Mouse (Mus musculus) heart, adult 2 months (tissue): Measurements from ENCODE around the gene Ccnd1. TPM values are rescaled to one million over a fixed set of nuclear protein-coding genes. Genes with fewer than 3 reads are reported as not detected.

Experiments
- DNase-seq, 2 experiments: peaks; one replicate each; pipeline ENCODE4 v3.0.0; 2021
- H3K27ac ChIP-seq: fragments of 200-600 bp; 2 replicates; pipeline ENCODE4 v1.8.1; 2022
- H3K27me3 ChIP-seq: fragments of 200-500 bp; 2 replicates; pipeline ENCODE4 v1.6.1; 2012; ENCODE audit warnings: mild to moderate bottlenecking, low read length, inconsistent platforms, mixed read lengths; ENCODE audit not compliant: control insufficient read depth, insufficient read depth
- H3K36me3 ChIP-seq: fragments of 200-500 bp; 2 replicates; pipeline ENCODE4 v1.6.1; 2012; ENCODE audit warnings: low read length, inconsistent platforms; ENCODE audit not compliant: control insufficient read depth, insufficient read depth
- H3K4me1 ChIP-seq: fragments of 200-500 bp; 2 replicates; pipeline ENCODE4 v1.6.1; 2011; ENCODE audit warnings: low read length; ENCODE audit not compliant: control insufficient read depth, insufficient read depth
- H3K4me3 ChIP-seq: fragments of 200-600 bp; 2 replicates; pipeline ENCODE4 v1.8.1; 2022
- H3K79me2 ChIP-seq: fragments of 200-500 bp; replicated peaks from 2 replicates; pipeline ENCODE4 v1.6.1; 2012; ENCODE audit warnings: mild to moderate bottlenecking, inconsistent platforms, low read length, moderate library complexity, mixed read lengths; ENCODE audit not compliant: control insufficient read depth, insufficient read depth
- H3K9ac ChIP-seq: fragments of 200-500 bp; 2 replicates; pipeline ENCODE4 v1.6.1; 2012; ENCODE audit warnings: low read depth, mild to moderate bottlenecking, control low read depth, inconsistent platforms, low read length, mixed read lengths
- CTCF ChIP-seq: fragments of 200-600 bp; IDR thresholded peaks from 2 replicates; pipeline ENCODE4 v1.8.1; 2022; ENCODE audit warnings: antibody characterized with exemption, mild to moderate bottlenecking, moderate library complexity
- EP300 ChIP-seq: fragments of 200-500 bp; IDR thresholded peaks from 2 replicates; pipeline ENCODE4 v1.6.1; 2011; ENCODE audit warnings: low read depth, low read length, control low read depth; ENCODE audit not compliant: insufficient read depth
- POLR2A ChIP-seq: fragments of 200-500 bp; IDR thresholded peaks from 2 replicates; pipeline ENCODE4 v1.6.1; 2011; ENCODE audit warnings: mild to moderate bottlenecking, low read depth, low read length, control low read depth; ENCODE audit not compliant: insufficient read depth
- WGBS: fragments of 180-500 bp; shearing (Covaris S2); methylation state at CpG from one replicate; pipeline ENCODE4 v1.1.7; 2018; 5-methylcytosine and 5-hydroxymethylcytosine counted together
- intact Hi-C: fragments of 180-260 bp; cut with DNase I; formaldehyde crosslinking; loops from one replicate; pipeline ENCODE4 v1.15.1; 2025
- polyA plus RNA-seq: library from polyadenylated mRNA; depleted of rRNA; stranded (reverse); fragments of >200 nt; gene quantifications from 2 replicates; pipeline ENCODE4 v1.2.3, GENCODE M21; 2012
- total RNA-seq, 2 experiments: library from RNA; stranded (reverse); gene quantifications; 2 replicates each; pipeline ENCODE4 v1.2.3; 2021

The Ccnd1 gene
- total and polyA plus RNA-seq, 3 experiments = 28.3 to 43.6 (median 31.4) TPM

GRCm38 (mm10) chr7:144933336-144933735 is 6.4 kb downstream of the Ccnd1 start:
- H3K4me3 ChIP-seq = no peak overlapping the region
- DNase-seq = peak; percentile 25 to 56
- H3K4me1 ChIP-seq = peaks cover 1% of the 10 kb centered on the region
- intact Hi-C loops = no loop called here
- 44% methylated on average over 3 of the region's 3 CpGs for WGBS
- H3K27ac ChIP-seq = no peak overlapping the region
- no peaks in the 10 kb centered on the region for H3K27me3 ChIP-seq
- no peaks in the 10 kb centered on the region for H3K79me2 ChIP-seq
- TF ChIP-seq POLR2A = no peak
- no peak for TF ChIP-seq CTCF
- TF ChIP-seq EP300 = peak; percentile 75
- H3K36me3 ChIP-seq = no peaks in the 10 kb centered on the region
- no peak overlapping the region for H3K9ac ChIP-seq

- no peak overlapping the region for H3K27ac ChIP-seq
- WGBS = 55% methylated on average over 18 of the region's 18 CpGs
- no peaks in the 10 kb centered on the region for H3K27me3 ChIP-seq
- H3K4me3 ChIP-seq = no peak overlapping the region
- peaks cover 6% of the 10 kb centered on the region for H3K4me1 ChIP-seq
- H3K36me3 ChIP-seq = no peaks in the 10 kb centered on the region
- DNase-seq = peak; percentile 23 to 30
- intact Hi-C loops = no loop called here
- no peak overlapping the region for H3K9ac ChIP-seq
- TF ChIP-seq EP300 (no peak), POLR2A (no peak), CTCF (no peak)
- no peaks in the 10 kb centered on the region for H3K79me2 ChIP-seq
Observed at GRCm38 (mm10) chr7:144932389-144932937, 7.3 kb downstream of the Ccnd1 start.

- Histone ChIP-seq H3K27me3 (no peaks in the 10 kb centered on the region), H3K27ac (no peak overlapping the region), H3K79me2 (no peaks in the 10 kb centered on the region), H3K4me3 (no peak overlapping the region), H3K36me3 (no peaks in the 10 kb centered on the region), H3K9ac (no peak overlapping the region), H3K4me1 (peaks cover 6% of the 10 kb centered on the region)
- WGBS = 26% methylated on average over 3 of the region's 3 CpGs
- peak in 1 of 2 experiments; percentile 51 for DNase-seq
- peak; percentile 74 for TF ChIP-seq CTCF
- no peak for TF ChIP-seq EP300
- intact Hi-C loops = no loop called here
Observed at GRCm38 (mm10) chr7:144931778-144932177, 7.9 kb downstream of the Ccnd1 start.

- H3K4me1 ChIP-seq = peaks cover 6% of the 10 kb centered on the region
- no peaks in the 10 kb centered on the region for H3K79me2 ChIP-seq
- WGBS = 80% methylated on average over 5 of the region's 5 CpGs
- no peaks in the 10 kb centered on the region for H3K27me3 ChIP-seq
- intact Hi-C loops = no loop called here
- H3K9ac ChIP-seq = no peak overlapping the region
- TF ChIP-seq CTCF = no peak
- no peak for TF ChIP-seq POLR2A
- H3K27ac ChIP-seq = no peak overlapping the region
- H3K36me3 ChIP-seq = no peaks in the 10 kb centered on the region
- DNase-seq = peak in 1 of 2 experiments; percentile 14
- no peak overlapping the region for H3K4me3 ChIP-seq
Observed at GRCm38 (mm10) chr7:144929931-144930330, 9.8 kb downstream of the Ccnd1 start.

- intact Hi-C loops = no loop called here
- Histone ChIP-seq H3K4me1 (peaks cover 6% of the 10 kb centered on the region), H3K9ac (no peak overlapping the region), H3K27ac (no peak overlapping the region), H3K27me3 (no peaks in the 10 kb centered on the region), H3K4me3 (no peak overlapping the region), H3K79me2 (no peaks in the 10 kb centered on the region), H3K36me3 (no peaks in the 10 kb centered on the region)
- WGBS = 61% methylated on average over 8 of the region's 8 CpGs
- no peak for TF ChIP-seq EP300
- no peak for TF ChIP-seq CTCF
- no peak for TF ChIP-seq POLR2A
- DNase-seq = peak in 1 of 2 experiments; percentile 17
Observed at GRCm38 (mm10) chr7:144929506-144929905, 10.2 kb downstream of the Ccnd1 start.

- no peak overlapping the region for H3K4me3 ChIP-seq
- intact Hi-C loops = no loop called here
- no peaks in the 10 kb centered on the region for H3K27me3 ChIP-seq
- peaks cover 6% of the 10 kb centered on the region for H3K4me1 ChIP-seq
- no peaks in the 10 kb centered on the region for H3K79me2 ChIP-seq
- WGBS = 63% methylated on average over 6 of the region's 6 CpGs
- H3K9ac ChIP-seq = no peak overlapping the region
- peak in 1 of 2 experiments; percentile 14 for DNase-seq
- no peaks in the 10 kb centered on the region for H3K36me3 ChIP-seq
- no peak overlapping the region for H3K27ac ChIP-seq
- TF ChIP-seq EP300 (no peak), CTCF (no peak), POLR2A (no peak)
Observed at GRCm38 (mm10) chr7:144928889-144929210, 10.9 kb downstream of the Ccnd1 start.
